Mouse (Mus musculus) thymus, postnatal 4 days (tissue): Measurements from ENCODE around the gene Usp33.

Experiments
- DNase-seq: peaks from one replicate; pipeline ENCODE4 v3.0.0; 2021

The Usp33 gene

DNA sequence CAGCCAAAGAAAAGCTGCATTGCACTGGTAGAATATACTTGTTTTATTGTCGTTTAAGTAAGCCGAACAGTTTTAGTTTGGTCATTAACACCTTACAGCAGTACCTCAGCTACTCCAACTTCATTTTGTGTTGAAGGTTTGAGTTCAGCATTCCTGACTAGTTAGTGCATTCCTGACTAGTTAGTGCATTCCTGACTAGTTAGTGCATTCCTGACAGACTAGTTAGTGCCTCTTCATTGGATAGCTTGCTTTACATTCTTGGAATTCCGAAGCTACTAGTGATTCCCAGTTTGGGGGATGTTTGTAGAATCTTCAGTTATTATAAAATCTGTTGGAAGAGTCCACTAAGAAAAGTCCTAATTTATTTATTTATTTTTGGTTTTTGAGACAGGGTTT lies 56.4 kb downstream of the Usp33 start:
- DNase-seq = no peak

DNA sequence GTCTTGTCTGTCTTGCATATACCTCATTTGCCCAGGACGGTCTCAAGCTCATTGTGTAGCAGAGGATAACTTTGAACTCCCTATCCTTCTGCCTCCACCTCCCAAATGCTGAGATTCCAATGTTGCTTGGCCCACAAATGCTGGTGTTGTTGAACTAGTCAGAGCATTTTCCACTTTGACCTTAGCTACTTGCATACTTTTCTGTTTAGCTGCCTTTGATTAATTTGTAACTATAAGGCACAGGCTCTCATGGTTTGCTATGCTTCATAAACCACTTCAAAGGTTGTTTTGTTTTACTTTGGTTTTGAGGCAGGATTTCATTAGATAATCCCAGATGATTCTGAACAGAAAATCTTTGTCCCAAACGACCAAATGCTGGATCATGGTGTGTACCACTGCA lies 57.5 kb downstream of the Usp33 start:
- no peak for DNase-seq

DNA sequence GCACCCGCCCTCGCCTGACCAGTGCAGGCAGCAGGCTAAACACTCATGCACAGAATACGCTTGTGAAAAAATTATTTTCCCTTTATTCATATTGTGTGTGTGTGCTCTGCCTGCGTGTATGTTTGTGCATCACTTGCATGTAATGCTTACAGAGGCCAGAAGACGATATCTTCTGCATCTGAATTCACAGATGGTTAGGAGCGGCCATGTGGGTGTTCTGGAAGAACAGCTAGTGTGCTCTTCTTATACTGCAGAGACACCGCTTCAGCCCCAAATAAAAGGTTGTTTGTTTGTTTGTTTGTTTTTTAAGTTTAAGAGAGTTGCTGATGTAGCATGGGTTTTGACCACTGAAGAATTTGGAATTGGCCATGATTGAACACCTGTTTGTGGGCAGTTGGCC lies 59.1 kb downstream of the Usp33 start:
- no peak for DNase-seq

DNA sequence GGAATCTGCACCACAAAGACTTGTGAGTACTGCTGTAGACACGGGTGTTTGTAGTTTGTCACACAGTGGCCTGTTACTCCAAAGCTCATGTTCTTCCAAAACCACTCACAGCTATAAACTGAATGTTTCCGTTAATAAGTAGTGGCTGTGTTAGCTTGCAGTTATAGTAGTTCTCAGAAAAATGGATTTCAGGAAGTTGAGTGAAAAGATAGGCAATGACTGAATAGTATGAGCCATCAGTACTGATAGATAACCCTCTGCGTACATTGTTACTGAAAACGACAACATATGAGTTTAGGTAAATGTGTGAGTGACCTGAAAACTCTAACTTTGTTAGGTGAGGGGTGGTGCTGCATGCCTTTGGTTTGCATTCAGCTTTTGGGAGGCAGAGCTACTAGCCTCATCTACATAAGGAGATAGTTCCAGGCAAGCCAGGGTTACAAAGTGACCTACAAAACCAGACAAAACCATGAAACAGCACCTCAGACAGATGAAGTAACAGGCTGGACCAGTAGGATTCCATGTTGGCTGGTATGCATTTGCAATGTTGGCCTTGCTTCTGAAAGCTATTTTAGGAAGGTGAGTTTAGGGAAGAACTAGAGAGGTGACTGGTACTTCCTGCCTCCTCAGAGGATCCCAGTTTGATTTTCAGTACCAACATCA lies 59.8 kb downstream of the Usp33 start:
- no peak for DNase-seq

DNA sequence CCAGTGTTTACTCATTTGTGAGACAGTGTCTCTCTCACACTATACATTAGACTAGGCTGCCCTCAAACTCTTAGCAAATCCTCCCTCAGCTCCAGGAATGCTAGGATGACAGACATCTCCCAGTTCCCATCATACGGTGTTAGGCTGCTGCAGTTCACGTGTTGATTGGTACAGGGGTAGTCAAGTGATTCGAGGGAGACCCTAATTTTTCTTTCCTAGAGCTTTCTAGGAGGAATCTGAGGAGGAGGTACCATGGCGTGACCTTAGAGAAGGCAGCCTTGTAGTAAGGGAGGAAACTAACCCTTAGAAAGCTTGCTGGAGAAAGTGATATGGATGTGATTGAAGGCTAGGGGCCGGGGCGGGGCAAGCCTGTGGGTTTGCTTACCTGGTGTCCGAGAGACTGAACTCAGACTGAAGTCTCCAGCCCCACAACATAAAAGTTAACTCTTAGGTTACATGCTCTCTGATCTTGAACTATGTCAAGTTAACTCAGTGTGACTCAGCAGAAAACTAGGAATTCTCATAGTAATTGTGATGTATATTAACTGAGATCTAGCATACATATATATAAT lies 64.8 kb downstream of the Usp33 start:
- no peak for DNase-seq

DNA sequence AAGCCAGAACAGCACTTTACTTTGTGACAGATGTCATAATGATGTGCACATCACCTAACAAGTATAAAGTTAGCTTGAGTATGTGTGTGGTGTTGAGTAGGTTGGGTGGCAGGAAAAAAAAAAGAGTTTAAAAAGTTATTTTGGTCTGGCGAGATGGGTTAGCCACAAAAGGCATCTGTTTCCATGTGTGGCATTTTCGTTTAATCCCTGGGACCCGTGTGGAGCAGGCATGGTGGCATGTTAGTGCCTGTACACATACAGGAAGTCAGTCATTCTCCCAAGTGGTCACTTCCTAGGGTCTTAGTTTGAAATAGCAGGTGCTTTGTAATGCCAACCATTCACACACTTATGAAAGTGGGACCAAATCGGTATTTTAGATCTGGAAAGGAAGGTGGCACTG lies 66.1 kb downstream of the Usp33 start:
- no peak for DNase-seq

DNA sequence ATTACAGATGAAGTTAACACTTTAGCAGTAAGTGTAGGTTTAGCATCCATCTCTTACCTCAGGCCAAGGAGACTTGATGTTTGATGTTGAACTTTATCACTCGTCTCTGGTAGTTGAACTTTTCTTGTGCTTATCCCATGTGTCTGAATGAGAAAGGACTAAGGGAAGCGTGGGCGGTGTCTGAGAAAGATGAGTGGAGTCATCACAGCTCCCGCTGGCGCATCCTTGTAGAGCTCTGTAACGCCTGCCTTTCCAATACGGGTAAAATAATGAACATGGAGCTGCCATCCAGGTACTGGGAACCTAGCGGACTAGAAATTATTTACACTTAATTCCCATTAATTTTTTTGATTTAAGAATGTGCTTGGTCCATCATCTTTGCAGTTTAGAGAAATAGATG lies 82.6 kb downstream of the Usp33 start:
- DNase-seq = no peak

DNA sequence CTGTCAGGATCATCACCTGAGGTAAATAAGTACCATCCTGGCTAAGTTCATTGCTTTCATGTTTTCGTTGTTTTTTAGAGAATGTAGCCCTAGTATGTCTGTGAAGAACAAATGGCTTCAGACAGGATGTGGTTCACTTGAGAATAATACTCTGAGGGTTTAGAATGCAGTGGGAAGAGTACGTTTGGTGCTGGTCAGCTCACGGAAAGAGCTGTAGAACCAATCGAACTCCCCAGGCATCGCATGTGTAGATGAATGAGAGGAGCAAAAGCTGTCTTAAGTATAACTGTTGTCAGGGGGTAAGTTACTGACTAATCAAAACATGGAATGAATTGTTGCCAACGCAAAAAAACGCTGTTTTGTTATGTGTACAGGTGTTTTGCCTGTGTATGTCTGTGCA lies 86.4 kb downstream of the Usp33 start:
- DNase-seq = no peak

DNA sequence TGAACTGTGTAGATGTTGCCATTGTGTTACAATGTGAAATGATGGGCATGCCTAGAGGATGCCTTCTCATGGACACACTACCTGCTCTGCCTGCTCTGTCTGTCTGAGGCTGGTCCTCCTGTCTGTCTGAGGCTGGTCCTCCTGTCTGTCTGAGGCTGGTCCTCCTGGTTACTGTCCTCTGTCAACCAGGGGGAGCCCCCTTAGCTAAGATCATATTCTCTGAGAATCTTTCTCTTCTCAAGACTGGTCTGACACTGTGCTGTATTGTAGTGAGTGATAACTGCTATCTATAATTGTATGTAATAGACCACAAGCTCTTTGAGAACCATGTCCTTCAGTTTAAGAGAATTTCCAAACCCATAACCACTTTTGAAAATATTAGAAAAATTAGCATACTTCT lies 89.3 kb downstream of the Usp33 start:
- no peak for DNase-seq

DNA sequence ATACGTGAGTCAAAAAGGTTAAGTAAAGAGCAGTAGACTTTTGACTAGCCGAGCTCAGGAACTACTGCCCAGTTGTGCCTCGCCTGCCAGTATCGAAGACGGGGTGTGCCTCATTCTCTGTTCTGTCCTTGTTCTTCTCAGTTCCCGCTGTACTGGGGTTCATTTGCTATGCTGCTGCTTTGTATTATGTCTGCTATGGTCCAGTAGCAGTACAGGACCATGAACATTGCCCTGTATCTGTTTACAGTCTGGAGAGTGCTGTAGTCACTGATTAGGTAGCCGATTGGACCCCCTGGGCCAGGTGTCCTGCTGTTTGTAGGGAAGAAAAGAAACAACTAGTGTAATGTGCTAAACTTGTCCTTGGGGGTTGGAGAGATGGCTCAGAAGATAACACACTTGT lies 91.8 kb downstream of the Usp33 start:
- no peak for DNase-seq

DNA sequence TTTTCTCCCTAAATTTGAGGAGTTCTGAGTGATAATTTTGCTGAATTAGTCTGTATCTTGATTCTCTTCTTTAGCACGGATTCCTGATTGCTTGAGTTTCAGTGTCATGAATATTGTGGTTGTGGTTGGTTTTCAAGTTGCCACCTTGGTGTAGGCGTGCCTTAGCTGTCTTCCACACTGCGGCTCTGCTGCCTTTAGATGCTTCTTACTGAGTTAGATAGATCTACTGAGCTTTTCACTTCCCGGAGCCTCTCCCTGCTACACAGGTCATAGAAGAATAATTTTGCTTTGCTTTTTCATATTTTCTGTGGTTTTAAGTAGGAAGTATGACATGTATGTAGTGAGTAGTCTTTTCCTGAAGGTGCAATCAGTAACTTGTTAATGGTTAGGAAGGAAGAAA lies 96.5 kb downstream of the Usp33 start:
- DNase-seq = no peak
